Mouse (Mus musculus): ENCODE results near the gene Gga3.

Gene Gga3

GRCm38 (mm10) chr11:115612410-115613137, 8.7 kb upstream of the Gga3 start, which contains the start of gene Mif4gd:
Mif4gd (minus strand) TSS chr11:115612969.
- DNase-seq (ENCODE audit: low read depth, low spot score), result no peak

- no peak for DNase-seq (ENCODE audit: low read depth, low spot score)
Measured at GRCm38 (mm10) chr11:115612059-115612409, 8.2 kb upstream of the Gga3 start.

- no peak for DNase-seq (ENCODE audit: low read depth, low spot score)
Measured at GRCm38 (mm10) chr11:115611173-115611572, 7.3 kb upstream of the Gga3 start.

- DNase-seq (ENCODE audit: low read depth, low spot score), result no peak
Measured at GRCm38 (mm10) chr11:115609576-115609975, 5.7 kb upstream of the Gga3 start.

- DNase-seq (ENCODE audit: low read depth, low spot score), result no peak
Measured at GRCm38 (mm10) chr11:115608421-115609399, 4.9 kb upstream of the Gga3 start.

GRCm38 (mm10) chr11:115606733-115607132, 2.9 kb upstream of the Gga3 start:
- DNase-seq (ENCODE audit: low read depth, low spot score), result no peak

- no peak for DNase-seq (ENCODE audit: low read depth, low spot score)
Measured at GRCm38 (mm10) chr11:115604304-115604696, 449 bp upstream of the Gga3 start.

GRCm38 (mm10) chr11:115603128-115603475, 749 bp downstream of the Gga3 start:
- no peak for DNase-seq (ENCODE audit: low read depth, low spot score)

- no peak for DNase-seq (ENCODE audit: low read depth, low spot score)
Measured at GRCm38 (mm10) chr11:115601174-115601573, 2.7 kb downstream of the Gga3 start.

- DNase-seq (ENCODE audit: low read depth, low spot score), result no peak
Measured at GRCm38 (mm10) chr11:115600743-115601142, 3.1 kb downstream of the Gga3 start.

- no peak for DNase-seq (ENCODE audit: low read depth, low spot score)
Measured at GRCm38 (mm10) chr11:115599722-115600121, 4.1 kb downstream of the Gga3 start.

GRCm38 (mm10) chr11:115598309-115598708, 5.5 kb downstream of the Gga3 start:
- DNase-seq (ENCODE audit: low read depth, low spot score), result no peak

GRCm38 (mm10) chr11:115595209-115595608, 8.6 kb downstream of the Gga3 start:
- DNase-seq (ENCODE audit: low read depth, low spot score), result no peak

- DNase-seq (ENCODE audit: low read depth, low spot score), result no peak
Measured at GRCm38 (mm10) chr11:115590526-115591075, 13.2 kb downstream of the Gga3 start.

- DNase-seq (ENCODE audit: low read depth, low spot score), result no peak
Measured at GRCm38 (mm10) chr11:115587984-115588383, 15.9 kb downstream of the Gga3 start.

GRCm38 (mm10) chr11:115586403-115586802, 17.4 kb downstream of the Gga3 start:
- DNase-seq (ENCODE audit: low read depth, low spot score), result no peak

GRCm38 (mm10) chr11:115585573-115586100, 18.2 kb downstream of the Gga3 start:
- DNase-seq (ENCODE audit: low read depth, low spot score), result no peak

- DNase-seq (ENCODE audit: low read depth, low spot score), result no peak
Measured at GRCm38 (mm10) chr11:115584376-115585073, 19.3 kb downstream of the Gga3 start.

GRCm38 (mm10) chr11:115582913-115583606, 20.8 kb downstream of the Gga3 start:
- no peak for DNase-seq (ENCODE audit: low read depth, low spot score)

- DNase-seq (ENCODE audit: low read depth, low spot score), result no peak
Measured at GRCm38 (mm10) chr11:115579080-115579479, 24.8 kb downstream of the Gga3 start.

- no peak for DNase-seq (ENCODE audit: low read depth, low spot score)
Measured at GRCm38 (mm10) chr11:115564961-115565360, 38.9 kb downstream of the Gga3 start.
